Mouse (Mus musculus): Measurements from ENCODE around the gene Moxd1. TPM values are rescaled to one million over a fixed set of nuclear protein-coding genes. Genes with fewer than 3 reads are reported as not detected.
"Not testable (repeated sequence)": the region's sequence is repeated elsewhere in the genome, so short reads cannot be mapped to it uniquely, and the experiment has no call there.

The Moxd1 gene
- total RNA-seq, 2 experiments from 2014 or later = 0.41 to 0.52 TPM

- no peak for DNase-seq
Observed at GRCm38 (mm10) chr10:24271077-24271637, 47.8 kb downstream of the Moxd1 start.

- DNase-seq = no peak
Observed at GRCm38 (mm10) chr10:24276211-24276610, 52.9 kb downstream of the Moxd1 start.

GRCm38 (mm10) chr10:24282650-24283049 lies 59.3 kb downstream of the Moxd1 start:
- no peak for DNase-seq

GRCm38 (mm10) chr10:24291611-24292010 lies 68.3 kb downstream of the Moxd1 start:
- no peak for DNase-seq

GRCm38 (mm10) chr10:24292671-24293070 lies 69.4 kb downstream of the Moxd1 start:
- DNase-seq = no peak

GRCm38 (mm10) chr10:24296608-24297007 lies 73.3 kb downstream of the Moxd1 start:
- no peak for DNase-seq

GRCm38 (mm10) chr10:24297792-24298191 lies 74.5 kb downstream of the Moxd1 start:
- peak; percentile 13 to 76 for DNase-seq

- DNase-seq = peak; percentile 44 to 76
Observed at GRCm38 (mm10) chr10:24298260-24299244, 75.2 kb downstream of the Moxd1 start.

- peak; percentile 80 to 83 for DNase-seq
Observed at GRCm38 (mm10) chr10:24312191-24312611, 88.9 kb downstream of the Moxd1 start.

GRCm38 (mm10) chr10:24317126-24317836 lies 94.0 kb downstream of the Moxd1 start:
- peak; percentile 82 for DNase-seq

- DNase-seq = no peak
Observed at GRCm38 (mm10) chr10:24320326-24320725, 97.0 kb downstream of the Moxd1 start.

GRCm38 (mm10) chr10:24323066-24323465 lies 99.7 kb downstream of the Moxd1 start:
- DNase-seq = no peak

- DNase-seq = not testable (repeated sequence)
Observed at GRCm38 (mm10) chr10:24327265-24327664, 103.9 kb downstream of the Moxd1 start.

GRCm38 (mm10) chr10:24332799-24333198 lies 109.5 kb downstream of the Moxd1 start:
- peak; percentile 8 to 17 for DNase-seq

GRCm38 (mm10) chr10:24339593-24340143 lies 116.4 kb downstream of the Moxd1 start:
- DNase-seq = no peak

GRCm38 (mm10) chr10:24340551-24341213 lies 117.4 kb downstream of the Moxd1 start:
- no peak for DNase-seq

- DNase-seq = no peak
Observed at GRCm38 (mm10) chr10:24341214-24341589, 117.9 kb downstream of the Moxd1 start.

- no peak for DNase-seq
Observed at GRCm38 (mm10) chr10:24343068-24343467, 119.8 kb downstream of the Moxd1 start.
